8 mouse cellular contexts compared by ENCODE assay signal in the genomic region with DNA sequence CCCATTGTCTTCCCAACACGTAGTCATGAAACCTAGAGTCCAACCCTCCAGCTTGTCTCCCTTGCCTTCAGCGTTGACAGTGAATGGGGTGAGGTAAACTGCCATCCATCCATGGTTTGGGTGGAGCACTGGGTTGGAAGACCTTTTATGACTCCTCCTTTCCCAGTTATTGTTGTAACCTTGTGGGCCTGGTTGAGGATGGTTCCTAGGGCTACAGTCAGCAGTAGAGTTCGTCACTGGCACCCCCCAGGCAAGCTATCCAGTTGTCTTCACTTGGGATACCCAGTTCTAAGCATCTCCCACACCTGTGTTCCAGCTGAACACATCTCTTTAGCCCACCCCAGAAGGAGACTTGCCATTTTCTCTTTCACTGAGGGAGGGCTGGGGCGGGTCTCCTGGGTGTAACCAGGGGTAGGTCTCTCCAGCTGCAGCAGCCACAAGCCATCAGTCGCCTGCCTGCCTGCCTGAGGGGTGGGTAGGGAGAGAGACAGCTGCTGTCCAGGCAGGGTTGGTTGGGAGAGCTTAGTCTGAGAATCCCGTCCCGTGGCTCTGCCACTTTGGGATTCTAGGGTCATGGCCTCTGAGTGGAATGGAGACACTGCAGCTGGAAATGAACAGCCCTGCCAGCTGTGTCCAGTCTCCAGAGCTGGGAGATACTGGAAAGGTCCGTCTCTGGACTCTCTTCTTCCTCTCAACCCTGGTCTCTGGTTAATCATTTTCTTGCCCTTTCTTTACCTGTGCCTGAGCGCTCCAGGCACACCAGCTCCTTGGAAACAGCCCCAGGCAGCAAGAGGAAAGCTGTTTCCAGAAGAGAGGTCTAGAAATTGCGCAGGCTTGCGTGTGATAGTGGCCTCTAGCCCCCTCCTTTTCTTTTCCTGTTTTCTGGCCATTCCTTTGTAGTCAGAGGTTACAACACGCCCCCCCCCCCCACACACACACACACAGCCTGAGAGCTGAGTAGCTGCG. TPM values are rescaled to one million over a fixed set of nuclear protein-coding genes. Genes with fewer than 3 reads are reported as not detected.
DNase-seq lines count a peak whose midpoint lies in the region; ATAC-seq and TF ChIP-seq lines count a peak whose summit lies in the region.

No protein-coding gene starts in this region.

- H3K4me1 ChIP-seq in heart, embryonic 12.5 days (replicated peaks): peaks cover 67% of the 10 kb centered on the region
- peaks cover 28% of the 10 kb centered on the region for H3K4me1 ChIP-seq in kidney, postnatal 0 days (replicated peaks; ENCODE audit: insufficient read depth, low read length)

- H3K36me3 ChIP-seq in heart, embryonic 12.5 days: peaks cover 27% of the 10 kb centered on the region
- H3K36me3 ChIP-seq in kidney, postnatal 0 days (ENCODE audit: insufficient read depth, low read length): peaks cover 21% of the 10 kb centered on the region

- no peak; the same call in 1 of the 2 replicates for TF ChIP-seq CTCF in kidney, postnatal 0 days (IDR thresholded peaks at IDR 0.05; ENCODE audit: low read depth)

- WGBS in heart, embryonic 12.5 days: 32% methylated on average over 13 of the region's 13 CpGs
- 20% methylated on average over 12 of the region's 13 CpGs for WGBS in kidney, postnatal 0 days

- peaks cover 4% of the 10 kb centered on the region; the same call in 1 of the 2 replicates for H3K27me3 ChIP-seq in heart, embryonic 12.5 days (replicated peaks)
- H3K27me3 ChIP-seq in kidney, postnatal 0 days (ENCODE audit: insufficient read depth, low read length): no peaks in the 10 kb centered on the region

- peak overlapping the region; percentile 84 for H3K9ac ChIP-seq in heart, embryonic 12.5 days
- H3K9ac ChIP-seq in kidney, postnatal 0 days (ENCODE audit: low read depth, low read length): peak overlapping the region; percentile 39

- DNase-seq in thymus, postnatal 0 days (ENCODE audit: low spot score): peak; percentile 34
- no peak for DNase-seq in thymus, postnatal 10 days (ENCODE audit: low spot score in 2 of 2)
- DNase-seq in kidney, postnatal 0 days (ENCODE audit: low spot score): peak; percentile 74
- DNase-seq in lung, postnatal 4 days: peak; percentile 77 to 92
- DNase-seq in ovary, postnatal 14 days (ENCODE audit: low spot score): no peak
- no peak for DNase-seq in right cerebral cortex, adult 18-20 months
- DNase-seq in ovary, postnatal 36 days (ENCODE audit: low spot score): no peak

- no peaks in the 10 kb centered on the region for H3K9me3 ChIP-seq in heart, embryonic 12.5 days (replicated peaks)
- no peaks in the 10 kb centered on the region for H3K9me3 ChIP-seq in kidney, postnatal 0 days (replicated peaks; ENCODE audit: low read length)

- H3K4me3 ChIP-seq in heart, embryonic 12.5 days: peak overlapping the region; percentile 67
- peak overlapping the region; percentile 57 for H3K4me3 ChIP-seq in kidney, postnatal 0 days (replicated peaks; ENCODE audit: low read depth, low read length)

- no peak for ATAC-seq in heart, embryonic 12.5 days (ENCODE audit: insufficient number of reproducible peaks, low FRiP score)
- ATAC-seq in kidney, postnatal 0 days (replicated peaks; ENCODE audit: low FRiP score, low read depth): peak; percentile 33

- H3K4me2 ChIP-seq in heart, embryonic 12.5 days: peak overlapping the region; percentile 77
- peak overlapping the region; percentile 71 for H3K4me2 ChIP-seq in kidney, postnatal 0 days (ENCODE audit: low read length)

- peak overlapping the region; percentile 86 for H3K27ac ChIP-seq in heart, embryonic 12.5 days (ENCODE audit: poor library complexity, severe bottlenecking)
- peak overlapping the region; percentile 79 for H3K27ac ChIP-seq in kidney, postnatal 0 days

RNA-seq across cellular contexts. Expression of gene Tagln2, which starts 2.6 kb away (rescaled TPM):
- polyA plus RNA-seq in thymus, postnatal 0 days (2015; fragmentation: Nextera tagmentation; extraction: Ambion mirVana): 151 and 180 TPM in 2 replicates
- polyA plus RNA-seq in heart, embryonic 12.5 days (2016; fragmentation: Nextera tagmentation; extraction: Ambion mirVana): 351 and 387 TPM in 2 replicates
- 225 and 250 TPM in 2 replicates for polyA plus RNA-seq in kidney, postnatal 0 days (2015; fragmentation: Nextera tagmentation; extraction: Ambion mirVana)

RNA-seq across cellular contexts. Expression of gene Cfap45, which starts 18.2 kb away (rescaled TPM):
- 1.6 and 1.9 TPM in 2 replicates for polyA plus RNA-seq in thymus, postnatal 0 days (2015; fragmentation: Nextera tagmentation; extraction: Ambion mirVana)
- polyA plus RNA-seq in heart, embryonic 12.5 days (2016; fragmentation: Nextera tagmentation; extraction: Ambion mirVana): 1.7 and 3.0 TPM in 2 replicates
- 1.1 and 1.3 TPM in 2 replicates for polyA plus RNA-seq in kidney, postnatal 0 days (2015; fragmentation: Nextera tagmentation; extraction: Ambion mirVana)

RNA-seq across cellular contexts. Expression of gene Igsf9, which starts 20.8 kb away (rescaled TPM):
- 2.4 and 2.5 TPM in 2 replicates for polyA plus RNA-seq in thymus, postnatal 0 days (2015; fragmentation: Nextera tagmentation; extraction: Ambion mirVana)
- 11.4 and 11.8 TPM in 2 replicates for polyA plus RNA-seq in heart, embryonic 12.5 days (2016; fragmentation: Nextera tagmentation; extraction: Ambion mirVana)
- 12.5 and 13.3 TPM in 2 replicates for polyA plus RNA-seq in kidney, postnatal 0 days (2015; fragmentation: Nextera tagmentation; extraction: Ambion mirVana)

RNA-seq across cellular contexts. Expression of gene Slamf9, which starts 27.3 kb away (rescaled TPM):
- polyA plus RNA-seq in thymus, postnatal 0 days (2015; fragmentation: Nextera tagmentation; extraction: Ambion mirVana): 1.2 and 1.4 TPM in 2 replicates
- polyA plus RNA-seq in heart, embryonic 12.5 days (2016; fragmentation: Nextera tagmentation; extraction: Ambion mirVana): 0.95 and 1.3 TPM in 2 replicates
- 1.3 and 2.3 TPM in 2 replicates for polyA plus RNA-seq in kidney, postnatal 0 days (2015; fragmentation: Nextera tagmentation; extraction: Ambion mirVana)

RNA-seq across cellular contexts. Expression of gene Vsig8, which starts 53.3 kb away (rescaled TPM):
- 2.4 and 3.2 TPM in 2 replicates for polyA plus RNA-seq in thymus, postnatal 0 days (2015; fragmentation: Nextera tagmentation; extraction: Ambion mirVana)
- polyA plus RNA-seq in heart, embryonic 12.5 days (2016; fragmentation: Nextera tagmentation; extraction: Ambion mirVana): 0.24 and 0.33 TPM in 2 replicates
- polyA plus RNA-seq in kidney, postnatal 0 days (2015; fragmentation: Nextera tagmentation; extraction: Ambion mirVana): 1.0 and 1.6 TPM in 2 replicates

Comparison
In these comparisons a context has a peak if more than half of its experiments do, and no peak if none do; other contexts are left out.
1. DNase-seq: peak in thymus, postnatal 0 days (single experiment), kidney, postnatal 0 days (single experiment) and lung, postnatal 4 days (2 of 2); none in thymus, postnatal 10 days (0 of 2), ovary, postnatal 14 days (single experiment), right cerebral cortex, adult 18-20 months (single experiment) and ovary, postnatal 36 days (single experiment).